Mouse (Mus musculus): ENCODE data around the gene Llgl2. TPM values are rescaled to one million over a fixed set of nuclear protein-coding genes. Genes with fewer than 3 reads are reported as not detected.

Llgl2 gene
- total and polyA plus RNA-seq, 2 experiments from 2014 or later, result 14.1 to 49.8 TPM

GRCm38 (mm10) chr11:115892213-115892612 is 68.4 kb downstream of the Llgl2 start:
- no peak overlapping the region for H3K27ac ChIP-seq (ENCODE audit: low read depth)
- 48% methylated on average over 6 of the region's 6 CpGs for WGBS
- 0 out of 2 replicates have a peak, but pooled peaks cover 3% of the 10 kb centered on the region for H3K4me1 ChIP-seq (ENCODE audit: control insufficient read depth, insufficient read depth)
- H3K4me3 ChIP-seq (ENCODE audit: low read depth, low read length), result no peak overlapping the region
- H3K9ac ChIP-seq (replicated peaks; ENCODE audit: low read depth, low read length), result no peak overlapping the region
- H3K27me3 ChIP-seq (ENCODE audit: control insufficient read depth, insufficient read depth, low read length), result no peaks in the 10 kb centered on the region
- H3K4me2 ChIP-seq (ENCODE audit: low read depth, low read length), result no peak overlapping the region
- H3K36me3 ChIP-seq (replicated peaks; ENCODE audit: control insufficient read depth, insufficient read depth, low read length), result peaks cover 23% of the 10 kb centered on the region
- DNase-seq (ENCODE audit: low spot score) (no peak), ATAC-seq (ENCODE audit: insufficient read depth, low read depth) (no peak)
- no peak for TF ChIP-seq EP300 (IDR thresholded peaks at IDR 0.05; ENCODE audit: low read depth)
- TF ChIP-seq CTCF (IDR thresholded peaks at IDR 0.05; ENCODE audit: low read depth), result no peak
- no peaks in the 10 kb centered on the region for H3K9me3 ChIP-seq (replicated peaks; ENCODE audit: control insufficient read depth, low read length)

- H3K27me3 ChIP-seq (ENCODE audit: control insufficient read depth, insufficient read depth, low read length), result no peaks in the 10 kb centered on the region
- no peak overlapping the region for H3K27ac ChIP-seq (ENCODE audit: low read depth)
- no peak for DNase-seq (ENCODE audit: low spot score)
- no peak overlapping the region for H3K9ac ChIP-seq (replicated peaks; ENCODE audit: low read depth, low read length)
- 81% methylated on average over 9 of the region's 9 CpGs for WGBS
- ATAC-seq (ENCODE audit: insufficient read depth, low read depth), result no peak
- no peak for TF ChIP-seq EP300 (IDR thresholded peaks at IDR 0.05; ENCODE audit: low read depth)
- TF ChIP-seq CTCF (IDR thresholded peaks at IDR 0.05; ENCODE audit: low read depth), result no peak
- no peaks in the 10 kb centered on the region for H3K9me3 ChIP-seq (replicated peaks; ENCODE audit: control insufficient read depth, low read length)
- no peak overlapping the region for H3K4me3 ChIP-seq (ENCODE audit: low read depth, low read length)
- peaks cover 23% of the 10 kb centered on the region for H3K36me3 ChIP-seq (replicated peaks; ENCODE audit: control insufficient read depth, insufficient read depth, low read length)
- no peak overlapping the region for H3K4me2 ChIP-seq (ENCODE audit: low read depth, low read length)
- no peaks in the 10 kb centered on the region for H3K4me1 ChIP-seq (ENCODE audit: control insufficient read depth, insufficient read depth)
Observed at GRCm38 (mm10) chr11:115893071-115893470, 69.2 kb downstream of the Llgl2 start.

GRCm38 (mm10) chr11:115894755-115895520 is 71.1 kb downstream of the Llgl2 start:
- peak; percentile 62 for ATAC-seq (ENCODE audit: insufficient read depth, low read depth)
- Histone ChIP-seq H3K4me2 (ENCODE audit: low read depth, low read length) (no peak overlapping the region), H3K4me3 (ENCODE audit: low read depth, low read length) (no peak overlapping the region), H3K4me1 (ENCODE audit: control insufficient read depth, insufficient read depth) (0 out of 2 replicates have a peak, but pooled peaks cover 4% of the 10 kb centered on the region), H3K36me3 (replicated peaks; ENCODE audit: control insufficient read depth, insufficient read depth, low read length) (peaks cover 23% of the 10 kb centered on the region), H3K27ac (ENCODE audit: low read depth) (no peak overlapping the region), H3K9ac (replicated peaks; ENCODE audit: low read depth, low read length) (no peak overlapping the region), H3K27me3 (ENCODE audit: control insufficient read depth, insufficient read depth, low read length) (no peaks in the 10 kb centered on the region), H3K9me3 (replicated peaks; ENCODE audit: control insufficient read depth, low read length) (no peaks in the 10 kb centered on the region)
- DNase-seq (ENCODE audit: low spot score), result peak; percentile 75
- TF ChIP-seq EP300 (IDR thresholded peaks at IDR 0.05; ENCODE audit: low read depth), result no peak
- TF ChIP-seq CTCF (IDR thresholded peaks at IDR 0.05; ENCODE audit: low read depth), result peak; percentile 78
- WGBS, result 52% methylated on average over 14 of the region's 14 CpGs

GRCm38 (mm10) chr11:115898446-115898845 is 74.6 kb downstream of the Llgl2 start:
- TF ChIP-seq CTCF (IDR thresholded peaks at IDR 0.05; ENCODE audit: low read depth) (no peak), EP300 (IDR thresholded peaks at IDR 0.05; ENCODE audit: low read depth) (no peak)
- H3K27ac ChIP-seq (ENCODE audit: low read depth), result peak overlapping the region; percentile 98; the same call in 1 of the 2 replicates
- no peaks in the 10 kb centered on the region for H3K27me3 ChIP-seq (ENCODE audit: control insufficient read depth, insufficient read depth, low read length)
- H3K4me3 ChIP-seq (ENCODE audit: low read depth, low read length), result no peak overlapping the region
- WGBS, result 75% methylated on average over 7 of the region's 7 CpGs
- no peak overlapping the region for H3K9ac ChIP-seq (replicated peaks; ENCODE audit: low read depth, low read length)
- H3K9me3 ChIP-seq (replicated peaks; ENCODE audit: control insufficient read depth, low read length), result no peaks in the 10 kb centered on the region
- H3K36me3 ChIP-seq (replicated peaks; ENCODE audit: control insufficient read depth, insufficient read depth, low read length), result peaks cover 18% of the 10 kb centered on the region
- peaks cover 24% of the 10 kb centered on the region for H3K4me1 ChIP-seq (ENCODE audit: control insufficient read depth, insufficient read depth)
- DNase-seq (ENCODE audit: low spot score) (no peak), ATAC-seq (ENCODE audit: insufficient read depth, low read depth) (no peak)
- H3K4me2 ChIP-seq (ENCODE audit: low read depth, low read length), result no peak overlapping the region

GRCm38 (mm10) chr11:115898886-115899285 is 75.0 kb downstream of the Llgl2 start:
- Histone ChIP-seq H3K27ac (ENCODE audit: low read depth) (peak overlapping the region; percentile 98), H3K27me3 (ENCODE audit: control insufficient read depth, insufficient read depth, low read length) (no peaks in the 10 kb centered on the region), H3K9ac (replicated peaks; ENCODE audit: low read depth, low read length) (no peak overlapping the region), H3K36me3 (replicated peaks; ENCODE audit: control insufficient read depth, insufficient read depth, low read length) (peaks cover 14% of the 10 kb centered on the region), H3K9me3 (replicated peaks; ENCODE audit: control insufficient read depth, low read length) (no peaks in the 10 kb centered on the region), H3K4me1 (ENCODE audit: control insufficient read depth, insufficient read depth) (peaks cover 28% of the 10 kb centered on the region), H3K4me2 (ENCODE audit: low read depth, low read length) (no peak overlapping the region), H3K4me3 (ENCODE audit: low read depth, low read length) (no peak overlapping the region)
- TF ChIP-seq CTCF (IDR thresholded peaks at IDR 0.05; ENCODE audit: low read depth), result peak; percentile 70
- no peak for TF ChIP-seq EP300 (IDR thresholded peaks at IDR 0.05; ENCODE audit: low read depth)
- WGBS, result 8% methylated on average over 4 of the region's 4 CpGs
- DNase-seq (ENCODE audit: low spot score) (peak; percentile 68), ATAC-seq (ENCODE audit: insufficient read depth, low read depth) (no peak)
